Mouse (Mus musculus) small intestine, adult 10 weeks (tissue): Measurements from ENCODE around the gene Ccdc158. TPM values are rescaled to one million over a fixed set of nuclear protein-coding genes. Genes with fewer than 3 reads are reported as not detected.

Source experiments
- polyA plus RNA-seq: library from polyadenylated mRNA; stranded (reverse); fragments of 350-450 nt; fragmentation: Illumina TruSeq; extraction: RNeasy Lipid Tissue Mini Kit (QIAGEN cat#74804); gene quantifications from one replicate; pipeline ENCODE4 v1.2.3, GENCODE M21; 2014; ENCODE audit warnings: low replicate concordance

Gene Ccdc158
- polyA plus RNA-seq, result 1.5 TPM

GRCm38 (mm10) chr5:92674859-92675573 lies at the start of gene Ccdc158:
Ccdc158 (minus strand) TSS chr5:92675271.

GRCm38 (mm10) chr5:92683351-92683807 lies 8.3 kb upstream of the Ccdc158 start, which contains the start of gene Shroom3:
Shroom3 (plus strand) TSS chr5:92683435.

GRCm38 (mm10) chr5:92602691-92603690 lies 72.1 kb downstream of the Ccdc158 start, which contains the start of gene Stbd1:
Stbd1 (plus strand) TSS chr5:92603041.

Other genes starting within 250 kb of the Ccdc158 start
- gene Nup54, start 240.1 kb downstream of the Ccdc158 start, polyA plus RNA-seq, result 52.1 TPM
- gene Scarb2, start 168.4 kb downstream of the Ccdc158 start, polyA plus RNA-seq, result 61.5 TPM
- gene Fam47e, start 120.2 kb downstream of the Ccdc158 start, polyA plus RNA-seq, result not detected
- 2.0 TPM for gene Stbd1, start 72.2 kb downstream of the Ccdc158 start, polyA plus RNA-seq
- 7.1 TPM for gene Shroom3, start 8.2 kb upstream of the Ccdc158 start, polyA plus RNA-seq